Mouse (Mus musculus): Measurements from ENCODE around the gene Polr3e.
"Not testable (repeated sequence)": the region's sequence is repeated elsewhere in the genome, so short reads cannot be mapped to it uniquely, and the experiment has no call there.

- TF ChIP-seq GATA1 (IDR thresholded peaks at IDR 0.05; ENCODE audit: borderline replicate concordance, low read length); FLI1 (IDR thresholded peaks at IDR 0.05; ENCODE audit: low read length): not testable (repeated sequence)
These were observed 6.3 kb upstream of the Polr3e start for GRCm38 (mm10) chr7:120911268-120911667.

Measured in megakaryocyte, embryonic 14.5 days (primary cell).